Mouse (Mus musculus) liver, adult 2 months (tissue): ENCODE results near the gene Dlat.

Experiments
- CTCF ChIP-seq: fragments of 200-500 bp; IDR thresholded peaks from 2 replicates; pipeline ENCODE4 v1.5.1; 2011; ENCODE audit warnings: low read depth, low read length, control low read depth
- POLR2A ChIP-seq: fragments of 200-500 bp; IDR thresholded peaks from 2 replicates; pipeline ENCODE4 v1.6.1; 2011; ENCODE audit warnings: low read length, control low read depth; ENCODE audit not compliant: insufficient read depth; ENCODE audit errors: extremely low read depth

- 0 out of 2 replicates have a peak, but pooled peaks have one; percentile 23 for TF ChIP-seq POLR2A
- TF ChIP-seq CTCF, result no peak
Measured at GRCm38 (mm10) chr9:50698418-50699409, 39.1 kb upstream of the Dlat start.
